Mouse (Mus musculus) kidney, adult 2 months (tissue): ENCODE data around the gene Lhcgr.

ENCODE experiments used
- CTCF ChIP-seq: fragments of 200-500 bp; conservative IDR thresholded peaks from 2 replicates; pipeline ENCODE4 v1.5.1; 2011; ENCODE audit warnings: low read depth, mild to moderate bottlenecking, control low read depth, low read length, moderate library complexity, mixed read lengths; ENCODE audit not compliant: insufficient read depth, insufficient read length
- POLR2A ChIP-seq: fragments of 200-500 bp; IDR thresholded peaks from one replicate; pipeline ENCODE4 v1.6.1; 2011; ENCODE audit warnings: low read depth, low read length, control low read depth

DNA sequence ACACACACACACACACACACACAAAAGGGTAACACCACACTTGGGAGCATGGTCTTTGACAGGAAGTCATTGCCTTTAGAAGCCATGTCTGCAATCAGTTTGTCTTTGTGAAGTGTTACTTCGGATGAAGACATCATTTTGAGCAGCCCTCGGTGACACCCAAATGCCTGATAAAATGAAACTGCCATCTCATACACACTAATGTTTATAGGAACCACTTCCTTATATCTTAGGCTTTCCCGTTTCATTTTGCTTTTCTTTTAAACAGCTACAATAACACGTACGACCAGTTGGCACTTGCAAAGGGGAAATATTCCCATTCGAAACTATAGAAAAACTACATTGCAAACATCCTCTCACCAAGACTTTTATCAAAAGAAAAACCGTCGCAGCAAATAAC is 42.1 kb downstream of the Lhcgr start:
- TF ChIP-seq CTCF (no peak), POLR2A (no peak)
